Mouse (Mus musculus) ovary, adult 18-20 months (tissue): Measurements from ENCODE around the gene Cdc14a.
"Not testable (repeated sequence)": the region's sequence is repeated elsewhere in the genome, so short reads cannot be mapped to it uniquely, and the experiment has no call there.

Experiments used
- DNase-seq: peaks from one replicate; pipeline ENCODE4 v3.0.0; 2022; ENCODE audit warnings: low spot score, mixed read lengths

Cdc14a gene

DNA sequence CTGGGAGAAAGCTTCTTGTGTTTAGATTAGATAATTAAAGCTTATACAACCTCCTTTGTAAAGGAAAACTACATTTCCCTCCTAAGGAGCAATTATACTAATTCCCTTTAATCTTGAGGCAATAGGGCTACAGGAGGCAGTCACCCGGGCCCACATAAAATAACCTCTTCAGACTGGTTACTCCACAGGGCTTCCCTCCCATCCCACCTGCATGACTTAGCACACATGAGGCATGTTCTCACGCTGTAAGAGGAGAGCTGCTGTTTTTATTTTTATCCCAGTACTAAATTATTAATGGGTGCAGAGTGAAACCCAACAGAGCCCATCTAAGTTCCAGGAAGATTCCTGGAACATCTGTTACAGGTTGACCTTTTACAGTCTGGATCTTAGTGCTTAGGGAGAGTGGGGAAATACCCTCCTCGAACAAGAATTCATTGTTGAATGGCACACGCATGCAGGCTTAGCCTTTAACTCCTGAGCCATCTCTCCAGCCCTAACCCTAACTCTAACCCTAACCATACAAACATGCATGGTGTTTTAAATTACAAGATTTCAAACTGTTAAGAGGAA lies 54.9 kb downstream of the Cdc14a start:
- no peak for DNase-seq

DNA sequence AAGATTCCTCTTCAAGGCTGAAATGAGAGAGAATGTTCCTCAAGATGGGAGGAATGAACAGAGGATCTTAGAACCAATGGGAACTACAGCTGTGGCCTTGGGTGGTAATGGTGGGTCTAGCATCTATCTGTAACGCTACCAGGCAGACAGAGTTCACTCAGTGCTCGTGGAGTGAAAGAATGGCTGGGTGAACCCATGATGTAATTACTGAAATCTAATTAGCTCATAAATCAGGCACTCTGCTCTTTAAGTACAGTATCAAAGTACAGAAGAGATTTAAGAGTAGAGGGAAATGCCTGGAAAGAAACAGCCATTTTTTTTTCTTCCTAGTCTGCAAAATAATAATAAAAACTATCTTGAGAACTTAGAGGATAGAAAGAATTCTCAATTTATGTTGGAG lies 57.7 kb downstream of the Cdc14a start:
- no peak for DNase-seq

DNA sequence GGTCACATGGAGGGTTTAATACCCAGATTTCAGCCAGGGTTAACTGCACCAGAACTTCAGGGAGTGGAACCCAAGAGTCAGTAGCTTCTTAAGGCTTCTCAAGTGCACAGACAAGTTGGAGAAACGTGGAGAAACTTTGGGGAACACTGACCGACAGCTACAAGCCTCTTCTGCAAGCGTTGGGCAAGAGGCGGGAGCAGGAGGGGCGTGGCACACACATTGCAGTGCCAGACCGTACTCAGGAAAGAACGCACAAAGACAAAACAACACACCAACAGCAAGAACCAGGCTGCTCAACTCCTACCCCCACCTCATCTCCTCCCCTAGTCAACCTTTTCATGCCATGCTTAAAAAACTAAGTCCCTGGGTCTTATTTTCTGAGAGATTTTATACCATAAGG lies 61.9 kb downstream of the Cdc14a start:
- no peak for DNase-seq

DNA sequence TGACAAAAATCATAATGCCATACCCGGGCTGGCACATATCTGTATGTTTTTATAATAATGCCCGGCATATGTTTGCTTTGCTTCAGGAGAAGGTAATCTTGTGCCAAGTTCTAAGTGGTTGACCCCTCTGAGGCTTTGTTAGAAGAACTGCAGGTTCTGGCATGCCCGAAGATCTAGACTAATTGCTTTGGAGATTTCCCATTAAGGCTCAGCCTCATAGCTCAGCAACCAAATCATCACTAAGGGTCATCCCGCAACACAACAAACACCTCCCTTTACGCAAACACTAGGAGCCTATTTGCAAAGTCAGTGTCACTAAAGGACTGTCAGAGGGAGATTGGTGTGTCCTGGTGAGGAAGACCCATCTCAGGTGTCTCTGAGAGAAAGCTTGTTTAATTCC lies 62.7 kb downstream of the Cdc14a start:
- DNase-seq: no peak

DNA sequence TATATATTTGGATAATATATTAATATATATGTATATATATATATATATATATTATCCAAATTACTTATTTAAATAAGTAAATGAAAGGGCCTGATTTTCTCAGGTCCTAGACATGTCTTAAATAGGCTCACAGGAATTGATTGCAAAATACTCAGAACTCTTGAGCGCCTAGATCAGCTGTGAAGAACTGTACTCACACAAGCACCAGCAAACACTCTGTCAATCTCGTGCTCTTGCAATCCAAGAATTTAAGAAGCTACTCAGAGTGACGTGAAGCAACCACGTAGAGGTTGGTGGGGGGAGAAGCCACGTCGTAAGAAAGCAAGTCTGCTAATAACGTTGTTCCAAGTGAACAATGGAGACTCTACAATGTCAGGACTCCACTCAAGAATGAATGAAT lies 66.0 kb downstream of the Cdc14a start:
- DNase-seq: no peak

DNA sequence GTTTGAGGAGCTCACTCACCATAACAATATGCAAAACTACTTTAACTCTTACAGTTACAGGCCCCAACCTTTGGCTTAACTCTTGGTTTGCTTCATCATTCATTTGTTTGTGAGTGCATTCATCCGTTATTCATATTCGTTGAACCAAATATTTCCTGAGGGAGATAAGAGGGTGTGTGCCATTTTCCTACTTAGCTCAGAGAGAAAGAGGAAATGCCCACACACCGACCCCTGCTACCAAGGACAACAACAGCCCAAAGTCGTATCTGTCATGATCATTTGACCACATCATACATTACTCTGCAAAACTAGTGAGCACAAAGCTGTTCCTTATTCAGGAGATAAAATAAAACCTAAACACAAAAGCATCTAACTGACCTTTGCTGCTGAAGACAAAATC lies 66.7 kb downstream of the Cdc14a start:
- no peak for DNase-seq

DNA sequence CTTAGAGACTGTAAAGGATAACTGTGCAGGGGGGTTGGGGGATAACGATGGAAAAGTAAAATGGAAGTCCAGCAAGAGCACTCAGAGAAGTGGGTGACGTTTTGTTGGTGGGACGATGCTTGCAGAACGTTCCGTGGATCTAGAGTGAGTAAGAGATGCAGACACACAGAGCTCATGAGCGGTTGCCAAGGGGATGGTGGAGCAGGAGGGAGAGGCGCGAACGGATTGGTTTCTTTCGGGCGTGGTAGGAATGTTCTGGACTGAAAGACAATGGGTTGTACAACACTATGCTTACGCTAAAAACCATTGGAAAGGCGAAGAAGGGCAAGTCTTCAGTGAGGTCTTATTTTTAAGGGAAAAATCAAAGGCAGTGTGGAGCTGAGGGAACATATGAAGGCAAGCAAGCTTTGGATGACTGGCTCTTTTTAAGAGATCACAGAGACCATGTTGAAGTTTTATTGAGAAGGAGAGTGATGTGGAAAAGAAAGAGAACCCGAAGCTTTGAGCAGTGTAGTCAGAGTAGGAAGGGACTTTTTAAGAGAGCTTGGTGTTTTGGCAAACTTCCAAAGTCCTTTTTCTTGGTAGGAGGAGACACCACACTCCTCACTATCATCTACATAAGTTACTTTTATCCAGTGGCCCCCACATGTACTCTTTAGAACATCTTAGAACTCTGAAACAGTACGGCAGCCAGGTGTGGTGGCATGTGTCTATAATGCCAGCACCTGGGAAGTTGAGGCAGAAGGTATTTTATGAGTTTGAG lies 68.6 kb downstream of the Cdc14a start:
- no peak for DNase-seq

DNA sequence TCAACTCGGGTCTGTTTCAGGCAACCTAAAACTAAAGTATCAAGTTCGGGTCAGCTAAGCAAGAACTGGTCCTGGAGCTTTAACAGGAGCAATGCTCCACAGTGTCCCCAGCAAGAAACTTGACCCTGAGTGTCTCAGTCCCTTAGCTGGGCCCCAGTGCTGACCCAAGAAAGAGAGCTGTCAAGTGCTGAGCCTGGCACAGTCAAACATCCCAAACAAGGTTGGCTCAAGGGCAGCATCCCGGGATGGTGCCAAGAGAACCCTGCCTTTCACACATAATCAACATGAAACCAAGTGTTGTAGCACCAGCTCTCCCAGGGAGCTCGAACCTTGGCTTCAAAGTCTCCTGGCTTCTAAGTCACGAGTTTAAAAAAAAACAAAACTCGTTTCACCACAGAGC lies 71.3 kb downstream of the Cdc14a start:
- DNase-seq: peak; percentile 64

DNA sequence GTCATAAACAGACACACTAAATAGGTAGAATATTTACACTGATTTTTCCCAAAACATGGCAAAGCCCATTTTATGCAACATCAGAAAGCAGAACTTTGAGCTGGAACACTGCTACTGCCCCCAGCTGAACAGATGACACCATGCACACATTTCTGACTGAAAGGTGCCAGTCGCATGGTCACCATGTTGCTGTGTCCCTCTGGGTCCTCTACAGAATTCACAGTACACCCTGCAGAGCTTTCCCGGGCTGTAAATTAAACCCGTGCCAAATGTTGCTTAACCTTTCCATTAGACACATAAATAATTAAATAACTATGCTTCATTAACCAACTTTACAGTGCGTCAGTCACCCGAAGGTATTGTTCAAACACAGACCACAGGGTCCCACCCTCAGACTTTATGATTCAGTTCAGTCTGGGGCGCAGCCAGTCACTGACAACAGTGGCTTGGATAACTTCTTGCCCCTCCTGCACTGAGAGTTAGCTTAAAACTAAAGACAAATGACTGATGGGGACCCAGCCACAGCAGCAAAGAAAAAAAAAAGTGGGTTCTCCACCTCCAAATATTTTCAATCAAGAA lies 73.4 kb downstream of the Cdc14a start:
- no peak for DNase-seq

DNA sequence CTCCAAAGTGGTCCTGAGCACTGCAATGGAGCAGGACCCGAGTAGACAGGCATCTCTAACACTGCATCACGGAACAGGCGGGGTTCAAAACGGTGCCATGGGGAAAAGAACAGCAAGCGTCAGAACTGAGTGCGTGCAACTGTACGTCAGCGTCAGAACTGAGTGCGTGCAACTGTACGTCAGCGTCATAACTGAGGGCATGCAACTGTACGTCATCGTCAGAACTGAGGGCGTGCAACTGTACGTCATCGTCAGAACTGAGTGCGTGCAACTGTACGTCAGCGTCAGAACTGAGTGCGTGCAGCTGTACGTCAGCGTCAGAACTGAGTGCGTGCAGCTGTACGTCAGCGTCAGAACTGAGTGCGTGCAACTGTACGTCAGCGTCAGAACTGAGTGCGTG lies 76.3 kb downstream of the Cdc14a start:
- not testable (repeated sequence) for DNase-seq

DNA sequence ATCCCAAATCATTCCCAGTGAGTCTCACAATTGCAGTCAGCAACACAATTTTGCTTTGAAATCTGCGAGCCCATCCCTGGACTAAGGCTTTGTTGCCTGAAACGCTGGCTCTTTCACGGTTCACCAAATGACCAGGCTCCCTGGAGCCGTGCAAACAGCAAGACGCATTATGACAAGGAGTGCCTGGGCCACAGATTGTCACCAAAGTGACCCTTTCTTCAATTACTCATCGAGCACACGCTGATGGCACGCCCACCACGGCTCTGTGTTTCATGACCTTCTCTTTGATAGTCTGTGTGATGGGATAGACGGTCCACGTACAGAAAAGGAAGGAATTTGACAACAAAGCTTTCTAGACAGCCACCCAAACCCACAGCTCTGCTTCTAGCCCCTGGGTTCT lies 78.6 kb downstream of the Cdc14a start:
- no peak for DNase-seq

DNA sequence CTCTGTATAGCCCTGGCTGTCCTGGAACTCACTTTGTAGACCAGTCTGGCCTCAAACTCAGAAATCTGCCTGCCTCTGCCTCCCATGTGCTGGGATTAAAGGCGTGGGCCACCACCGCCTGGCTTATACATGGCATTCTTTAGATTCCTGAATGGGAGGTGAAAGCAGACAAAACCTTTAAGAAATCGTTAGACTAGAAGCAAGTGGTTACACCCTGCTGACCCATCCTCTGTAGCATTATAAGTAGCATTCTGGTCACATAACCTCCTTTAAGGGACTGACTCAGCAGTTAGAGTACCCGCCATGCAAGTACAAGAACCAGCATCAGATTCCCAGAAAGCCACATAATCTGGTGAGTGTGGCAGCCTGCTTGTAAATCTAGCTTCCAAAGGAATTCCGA lies 81.6 kb downstream of the Cdc14a start:
- DNase-seq: no peak

DNA sequence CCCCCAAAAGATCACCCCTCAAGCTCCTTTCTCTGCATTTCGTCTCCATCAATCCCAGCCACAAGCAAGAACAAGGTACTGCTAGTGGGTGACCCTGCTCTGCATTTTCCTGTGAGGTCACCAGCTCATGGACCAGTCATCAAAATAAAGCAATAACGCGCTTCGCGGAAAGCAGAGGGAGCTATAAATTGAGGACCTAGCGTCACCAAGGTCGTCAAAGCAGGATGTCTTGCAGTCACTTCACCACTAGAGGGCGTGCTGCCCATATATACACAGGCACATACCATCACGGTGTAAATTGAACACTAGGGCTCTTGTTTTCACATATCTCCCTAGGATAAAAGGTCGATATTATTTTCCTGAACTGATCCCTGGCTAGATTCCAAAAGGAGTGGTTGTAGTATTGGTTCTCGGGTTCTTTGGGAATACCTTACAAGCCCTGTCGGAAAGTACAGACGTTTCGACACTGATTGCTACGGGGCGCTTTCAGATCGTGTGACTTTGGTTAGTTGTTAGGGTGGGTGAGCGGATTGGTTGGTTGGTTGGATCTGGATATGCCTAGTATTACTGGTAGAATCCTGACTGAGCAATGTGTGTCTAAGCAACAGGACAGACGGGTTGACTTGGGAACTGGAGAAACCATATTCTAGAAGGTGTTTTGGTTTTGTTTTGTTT lies 82.7 kb downstream of the Cdc14a start:
- DNase-seq: peak; percentile 55

DNA sequence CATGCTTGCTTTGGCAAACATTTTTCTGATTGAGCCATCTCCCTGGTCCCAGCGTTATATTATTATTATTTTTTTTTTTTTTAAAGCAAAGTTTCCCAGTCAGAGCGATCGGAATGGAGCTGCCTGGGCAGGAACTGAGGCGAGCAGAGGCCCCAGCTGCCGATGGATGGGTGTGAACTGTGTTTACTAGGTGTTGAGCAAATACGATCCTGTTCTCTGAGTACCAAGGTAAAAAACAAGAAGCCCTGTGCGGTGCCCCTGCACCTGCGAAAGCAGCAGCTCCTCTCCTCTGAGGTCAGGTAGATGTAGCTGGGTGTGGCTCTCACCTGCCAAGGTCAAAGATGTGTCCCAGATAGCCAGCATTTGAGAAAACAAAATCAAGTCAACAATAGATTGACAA lies 83.6 kb downstream of the Cdc14a start:
- no peak for DNase-seq

DNA sequence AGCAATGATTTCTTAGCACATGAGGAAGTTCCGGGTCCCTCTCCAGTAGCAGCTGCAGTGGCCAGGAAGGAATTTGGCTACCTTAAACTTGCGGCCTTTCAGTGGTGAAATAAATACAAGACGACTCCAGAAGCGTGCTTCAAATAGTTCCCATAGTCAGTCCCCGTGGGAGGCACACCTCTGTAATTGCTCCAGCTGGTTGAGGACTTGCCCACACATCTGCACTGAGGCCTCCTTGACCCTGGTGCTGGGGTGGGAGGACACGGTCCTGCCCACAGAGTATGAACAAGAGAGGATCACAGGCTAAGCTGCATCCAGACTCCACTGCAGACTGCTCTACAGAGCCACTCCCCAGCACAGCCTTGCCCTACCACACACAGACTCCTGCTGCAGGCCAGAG lies 85.2 kb downstream of the Cdc14a start:
- DNase-seq: peak; percentile 24

DNA sequence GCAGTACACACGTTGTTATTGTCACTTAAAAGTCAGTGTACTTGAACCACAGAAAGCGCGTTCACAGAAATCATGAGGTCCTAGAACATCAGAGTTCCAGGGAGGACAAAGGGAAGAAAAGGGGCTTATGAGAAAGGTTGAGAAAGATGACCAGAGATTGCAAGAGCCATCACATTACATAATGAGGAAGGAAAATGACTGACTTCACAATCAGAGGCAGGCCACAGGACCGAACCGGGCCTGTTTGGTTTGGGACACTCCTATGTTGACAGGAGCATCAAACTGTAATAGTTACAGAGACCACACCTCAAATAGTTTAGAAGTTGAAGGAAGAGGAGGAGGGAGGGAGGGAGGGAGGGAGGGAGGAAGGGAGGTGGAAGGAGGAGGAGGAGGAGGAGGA lies 86.0 kb downstream of the Cdc14a start:
- DNase-seq: no peak

DNA sequence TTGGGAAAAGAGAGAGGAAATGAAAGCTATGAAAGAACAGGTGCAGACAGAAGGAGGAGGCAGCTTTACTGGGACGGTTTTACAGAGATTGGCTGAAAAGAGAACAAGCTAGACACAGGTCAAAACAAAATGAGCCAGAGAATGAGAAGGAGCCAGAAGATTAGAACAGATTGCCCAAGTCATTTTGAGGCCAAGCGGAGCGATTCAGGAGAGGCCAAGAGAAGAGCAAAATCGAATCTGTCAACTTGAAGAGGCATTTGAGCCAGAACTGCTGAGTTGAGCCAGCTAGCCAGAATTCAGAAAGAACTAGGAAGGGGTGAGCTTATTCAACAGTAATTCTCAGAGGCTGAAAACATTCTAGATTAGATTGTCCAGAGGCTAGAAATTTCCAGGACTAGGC lies 88.8 kb downstream of the Cdc14a start:
- DNase-seq: no peak

DNA sequence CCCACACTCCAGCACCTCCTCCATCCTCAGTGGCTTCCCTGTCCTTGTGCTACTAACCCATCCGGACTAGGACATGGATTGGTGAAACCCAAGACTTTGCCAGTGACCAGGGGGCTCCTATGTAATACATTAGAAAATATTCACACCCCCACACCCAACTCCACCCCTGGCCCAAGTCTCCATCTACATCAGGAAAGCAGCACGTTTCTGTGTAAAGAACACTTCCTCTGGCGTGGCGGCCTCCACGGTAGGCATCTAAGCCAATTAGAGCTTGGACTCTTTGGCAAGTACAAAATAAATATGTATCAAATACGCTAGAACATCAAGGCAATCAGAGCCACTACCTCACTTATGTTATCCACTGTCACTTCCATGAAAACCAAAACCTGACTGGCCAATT lies 90.1 kb downstream of the Cdc14a start:
- DNase-seq: no peak

DNA sequence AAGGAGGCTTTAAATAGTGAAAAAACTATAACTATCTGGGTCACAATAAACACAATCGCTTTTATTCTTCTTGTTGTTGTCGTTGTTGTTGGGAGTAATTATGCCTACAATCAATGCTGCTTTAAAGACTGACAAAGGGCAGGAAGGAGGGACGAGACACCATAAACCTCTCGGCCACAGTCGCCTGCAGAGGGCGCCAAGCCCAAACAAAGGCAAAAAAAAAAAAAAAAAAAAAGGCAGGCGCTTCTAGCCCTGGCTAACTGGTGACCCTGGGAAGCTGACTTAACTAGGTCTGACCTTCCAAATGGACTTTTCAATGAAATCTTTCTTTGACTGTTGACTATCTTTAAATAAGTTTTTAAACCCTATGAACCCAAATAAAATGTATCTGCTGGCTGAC lies 90.6 kb downstream of the Cdc14a start:
- DNase-seq: no peak

DNA sequence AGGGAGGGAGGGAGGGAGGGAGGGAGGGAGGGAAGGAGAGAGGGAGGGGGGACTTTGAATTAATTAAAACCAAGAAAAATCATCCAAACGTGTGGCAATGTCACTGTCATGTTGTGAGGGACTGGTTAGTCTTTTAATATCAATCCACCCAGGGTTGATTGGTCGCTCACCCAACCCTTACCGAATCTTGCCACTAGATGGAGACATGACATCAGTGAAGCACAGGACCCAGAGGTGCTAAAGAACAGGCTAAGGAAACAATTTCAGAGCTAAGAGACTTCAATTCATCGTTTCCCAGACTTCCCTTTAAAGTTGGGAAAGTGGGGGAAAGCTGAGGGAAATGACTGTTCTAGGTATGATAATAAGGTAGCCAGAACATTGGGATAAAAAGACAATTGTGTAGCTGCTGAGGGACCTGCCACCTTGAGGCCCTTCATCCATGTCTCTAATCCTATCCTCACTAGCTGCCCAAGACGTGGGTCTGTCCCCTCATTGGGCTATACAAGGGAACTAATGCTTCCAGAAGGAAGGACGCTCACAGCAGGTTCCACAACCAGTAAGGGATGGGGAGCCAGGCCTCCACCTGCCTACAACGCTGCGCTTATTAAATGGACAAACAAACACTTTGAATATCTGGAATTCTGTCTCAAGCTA lies 91.9 kb downstream of the Cdc14a start:
- no peak for DNase-seq

DNA sequence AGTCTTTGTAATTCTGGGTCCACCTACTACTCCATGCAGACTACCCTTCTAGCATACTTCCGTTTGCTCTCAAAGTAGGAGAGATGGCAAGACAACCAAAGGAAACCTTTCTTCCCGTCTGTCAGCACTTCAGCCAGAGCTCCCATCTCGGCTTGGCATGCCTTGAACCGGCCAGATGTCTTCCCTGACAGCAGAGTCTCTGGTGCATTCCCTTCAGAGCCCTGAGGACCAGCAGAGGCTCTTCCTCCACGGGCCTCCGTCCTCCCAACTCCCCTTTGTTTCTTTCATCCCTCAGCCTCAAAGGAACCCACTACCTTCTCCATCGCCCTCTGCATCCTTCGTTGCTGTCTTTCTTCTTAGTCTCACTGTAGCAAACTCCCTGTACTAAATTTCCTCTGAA lies 93.9 kb downstream of the Cdc14a start:
- DNase-seq: no peak

DNA sequence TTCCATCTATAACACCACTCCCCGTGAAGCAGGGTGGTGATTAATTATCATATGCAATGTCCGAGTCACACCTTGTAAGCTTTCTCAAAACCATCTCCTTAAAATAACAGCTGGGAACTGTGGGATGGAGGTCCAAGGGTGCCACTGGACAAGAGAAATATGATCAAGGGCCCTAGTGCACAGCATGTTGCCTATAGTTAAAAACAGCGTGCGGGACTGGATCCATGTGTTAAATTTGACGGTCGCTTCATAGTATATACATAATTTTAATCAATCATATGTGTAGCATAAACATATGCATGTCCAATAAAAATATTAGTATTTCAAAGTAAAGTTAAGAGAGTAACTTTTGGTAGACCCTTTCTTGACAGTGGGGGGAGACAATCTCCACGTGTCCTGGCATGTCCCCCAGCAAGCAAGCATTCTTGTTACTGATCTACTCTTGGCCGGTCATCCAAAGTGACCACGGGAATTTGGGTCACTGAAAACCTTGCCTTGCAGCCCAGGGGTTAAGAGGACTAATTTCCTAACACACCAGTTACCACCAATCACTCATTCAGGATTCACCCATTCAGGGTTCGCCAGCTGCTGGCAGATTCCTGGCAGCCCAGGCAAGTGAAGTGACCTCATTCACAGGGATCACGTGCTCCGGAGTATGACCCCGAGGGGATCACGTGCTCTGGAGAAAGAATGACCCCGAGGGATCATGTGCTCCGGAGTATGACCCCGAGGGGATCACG lies 94.6 kb downstream of the Cdc14a start:
- no peak for DNase-seq
